Mouse (Mus musculus) frontal cortex, postnatal 25 days (tissue): ENCODE measurements around the gene Suclg2.
A peak's percentile ranks its signal among the peaks of the same experiment; 100 is the strongest.

Source experiments
- DNase-seq, 2 experiments: peaks; one replicate each; pipeline ENCODE4 v3.0.0; 2022; ENCODE audit warnings: low spot score in 2 of 2

Suclg2 gene

GRCm38 (mm10) chr6:95700191-95700590 lies 18.4 kb downstream of the Suclg2 start:
- no peak for DNase-seq

DNA sequence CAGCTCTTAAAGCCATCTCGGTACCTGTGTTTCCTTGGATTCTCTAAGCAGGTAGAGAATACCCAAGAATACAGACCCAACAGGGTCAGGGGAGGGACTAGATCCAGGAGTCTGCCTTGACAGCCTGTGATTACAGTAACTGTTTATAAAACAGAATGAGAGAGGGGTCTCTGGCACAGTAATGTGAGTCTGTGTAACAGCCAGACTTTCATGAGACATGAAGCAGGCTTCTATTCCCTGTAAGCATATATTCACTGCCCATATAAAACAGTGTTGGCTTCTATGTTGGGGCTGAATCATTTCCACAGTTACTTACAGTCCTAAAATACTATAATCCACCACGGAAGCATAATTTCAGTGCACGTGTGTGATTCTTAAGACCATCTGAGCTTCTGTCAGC lies 19.3 kb downstream of the Suclg2 start:
- DNase-seq = no peak

DNA sequence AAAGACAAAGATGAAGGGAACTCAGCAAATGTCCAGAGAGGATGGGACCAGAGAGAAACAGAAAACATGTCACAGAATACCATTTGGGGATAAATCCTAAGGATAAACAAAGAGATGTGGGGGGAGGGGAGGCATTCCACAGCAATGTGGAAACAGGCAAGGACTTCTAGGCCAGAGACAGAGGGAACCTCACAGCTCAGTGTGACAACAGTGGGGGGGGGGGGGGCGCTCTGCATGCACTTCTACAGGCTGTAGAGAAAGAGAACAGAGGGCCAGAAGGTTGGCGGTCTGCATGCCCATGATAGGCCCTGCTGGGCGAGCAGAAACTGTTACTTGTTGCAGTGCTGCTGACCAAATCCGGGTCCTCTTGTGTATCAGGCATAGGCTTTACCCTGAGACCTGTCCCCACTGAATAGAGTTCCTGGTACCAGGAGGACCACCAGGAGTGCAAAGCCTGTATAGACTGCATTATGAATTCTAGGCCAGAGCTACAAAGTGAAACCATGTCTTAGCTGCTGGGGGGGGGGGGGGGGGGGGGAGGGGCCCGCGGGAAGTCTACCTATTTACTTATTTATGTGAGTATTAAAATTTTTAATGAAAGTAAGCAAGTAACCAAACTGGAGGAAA lies 20.0 kb downstream of the Suclg2 start:
- no peak for DNase-seq

DNA sequence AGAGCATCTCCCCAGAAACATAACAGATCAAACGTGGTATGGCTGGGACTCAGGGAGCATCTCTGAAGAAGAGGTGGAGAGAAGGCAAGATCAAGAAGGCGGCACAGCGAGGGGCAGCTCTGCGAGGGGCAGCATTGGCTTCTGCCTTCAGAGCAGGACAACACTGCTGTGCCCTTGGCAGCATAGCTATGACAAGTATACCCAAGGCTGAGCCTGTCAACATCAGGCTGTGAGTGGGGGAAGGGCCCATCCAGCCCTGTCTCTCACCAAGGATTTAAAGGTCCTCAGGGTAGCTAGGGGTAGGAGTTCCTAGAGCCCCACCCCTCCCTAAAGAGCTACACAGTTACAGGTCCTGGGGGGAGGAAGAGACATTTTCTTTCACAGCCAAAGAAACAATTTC lies 23.7 kb downstream of the Suclg2 start:
- DNase-seq = no peak

- DNase-seq = no peak
Measured at GRCm38 (mm10) chr6:95685242-95685641, 33.4 kb downstream of the Suclg2 start.

DNA sequence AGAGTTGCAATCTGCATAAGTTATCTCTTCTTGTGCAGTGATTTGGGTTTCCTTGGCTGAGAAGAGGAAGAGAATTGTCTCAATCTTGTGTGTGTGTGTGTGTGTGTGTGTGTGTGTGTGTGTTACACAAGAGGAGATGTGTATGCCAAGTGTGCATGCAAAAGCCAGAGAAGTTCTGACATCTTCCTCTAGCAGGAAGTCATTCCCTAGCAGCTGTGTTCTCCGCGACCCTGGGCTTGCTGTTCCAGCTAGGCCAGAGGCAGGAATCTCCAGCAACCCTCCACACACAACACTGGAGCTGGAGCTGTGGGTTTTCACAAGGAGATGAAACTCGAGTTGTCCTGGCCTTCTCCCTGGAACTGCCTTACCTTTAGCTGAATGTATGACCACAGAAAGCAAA lies 38.9 kb downstream of the Suclg2 start:
- no peak for DNase-seq

DNA sequence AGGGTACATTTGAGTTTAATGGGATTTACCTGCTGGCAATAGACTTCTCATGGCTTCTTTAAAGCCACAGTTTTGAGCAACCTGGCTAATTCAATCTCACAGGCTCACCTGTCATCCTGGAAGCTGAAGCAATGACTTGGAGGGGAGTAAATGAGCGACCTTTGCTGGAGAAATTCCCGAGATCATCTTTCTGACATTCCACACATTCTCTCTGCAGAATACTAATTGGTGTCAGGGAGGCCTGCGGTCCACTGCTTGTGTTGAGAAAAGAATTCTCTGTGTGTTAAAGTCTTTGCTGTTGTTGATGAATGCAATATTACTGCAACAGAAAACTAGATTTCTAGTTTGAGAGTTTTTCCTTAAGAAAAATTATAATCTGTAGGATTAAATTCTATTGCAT lies 39.3 kb downstream of the Suclg2 start:
- DNase-seq = no peak

DNA sequence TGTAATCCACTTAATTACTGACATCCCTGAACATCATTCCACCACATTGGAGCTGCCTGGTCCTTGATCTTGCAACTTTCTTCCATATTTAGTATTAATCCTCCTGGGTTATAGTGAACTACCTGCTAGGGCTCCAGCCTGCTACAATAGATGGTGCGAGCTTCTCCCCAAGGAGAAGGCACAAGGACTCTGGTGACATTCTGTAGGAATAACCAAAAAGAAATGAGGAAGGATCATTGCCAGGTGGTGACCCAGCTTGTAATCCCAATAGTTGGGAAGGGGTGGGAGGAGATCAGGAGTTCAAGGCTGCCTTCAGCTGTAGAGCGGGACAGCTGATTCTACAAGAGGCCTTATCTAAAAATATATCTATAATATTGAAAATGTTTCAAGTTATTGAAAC lies 41.6 kb downstream of the Suclg2 start:
- no peak for DNase-seq

GRCm38 (mm10) chr6:95676439-95676838 lies 42.2 kb downstream of the Suclg2 start:
- no peak for DNase-seq

- DNase-seq = no peak
Measured at GRCm38 (mm10) chr6:95675059-95675705, 43.4 kb downstream of the Suclg2 start.

DNA sequence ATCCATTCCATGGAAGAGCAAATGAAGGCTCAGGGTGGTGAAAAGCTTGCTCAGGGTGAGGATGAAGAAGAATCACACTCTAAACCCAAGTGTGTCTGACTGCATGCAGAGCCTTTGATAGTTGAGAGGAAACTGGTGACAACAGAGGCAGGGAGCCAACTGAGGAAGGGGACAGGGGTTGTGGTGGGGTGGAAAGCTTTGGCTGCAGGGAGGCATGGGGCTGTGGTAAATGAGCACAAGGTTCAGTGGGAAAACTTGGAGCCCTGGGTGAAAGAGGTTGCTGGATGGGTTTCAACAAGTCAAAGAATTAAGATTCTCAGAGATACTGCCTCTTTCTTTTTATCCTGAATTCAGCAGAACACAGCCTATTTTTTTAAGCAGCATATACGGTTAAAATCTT lies 43.9 kb downstream of the Suclg2 start:
- DNase-seq = no peak

- peak; percentile 12 to 22 for DNase-seq
Measured at GRCm38 (mm10) chr6:95669335-95669729, 49.3 kb downstream of the Suclg2 start.

DNA sequence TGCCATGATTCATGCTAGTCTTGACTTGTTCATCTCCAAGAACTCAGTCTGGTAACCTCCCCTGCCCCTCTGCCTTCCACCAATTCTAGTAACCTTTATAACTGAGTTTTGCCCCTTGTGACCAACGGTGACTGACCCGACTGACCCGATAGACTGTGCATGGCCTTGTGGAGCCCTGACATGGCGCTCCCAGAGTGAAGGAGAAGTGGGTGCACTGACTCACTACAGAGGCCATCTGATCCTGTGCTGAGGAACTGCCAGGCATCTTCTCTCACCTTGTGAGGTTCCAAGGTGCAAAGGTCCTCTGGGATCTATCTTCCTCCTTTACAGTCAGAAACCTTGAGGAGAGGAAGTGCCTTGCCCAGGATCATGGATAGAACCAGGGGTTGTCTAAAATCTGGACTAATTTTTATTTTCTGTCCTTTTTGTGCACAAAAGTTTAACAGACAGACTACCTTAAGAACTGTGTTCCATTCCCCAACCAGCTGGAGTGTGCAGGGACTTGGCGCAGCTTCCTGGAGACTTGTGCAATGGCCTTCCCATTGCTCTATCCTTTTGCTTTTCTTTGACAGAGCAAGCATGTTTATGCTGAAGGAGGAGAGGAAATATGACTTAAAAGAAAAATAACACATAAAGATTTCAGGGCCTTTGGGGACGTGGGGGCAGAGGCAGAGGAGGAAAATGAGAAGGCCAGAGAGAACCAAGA lies 49.8 kb downstream of the Suclg2 start:
- DNase-seq = no peak

- DNase-seq = no peak
Measured at GRCm38 (mm10) chr6:95657671-95658070, 60.9 kb downstream of the Suclg2 start.

GRCm38 (mm10) chr6:95653662-95654061 lies 64.9 kb downstream of the Suclg2 start:
- DNase-seq = no peak

- DNase-seq = no peak
Measured at GRCm38 (mm10) chr6:95652774-95653173, 65.8 kb downstream of the Suclg2 start.

- no peak for DNase-seq
Measured at GRCm38 (mm10) chr6:95651391-95651876, 67.2 kb downstream of the Suclg2 start.

- DNase-seq = no peak
Measured at GRCm38 (mm10) chr6:95650082-95650722, 68.4 kb downstream of the Suclg2 start.

- no peak for DNase-seq
Measured at GRCm38 (mm10) chr6:95649123-95649663, 69.4 kb downstream of the Suclg2 start.

DNA sequence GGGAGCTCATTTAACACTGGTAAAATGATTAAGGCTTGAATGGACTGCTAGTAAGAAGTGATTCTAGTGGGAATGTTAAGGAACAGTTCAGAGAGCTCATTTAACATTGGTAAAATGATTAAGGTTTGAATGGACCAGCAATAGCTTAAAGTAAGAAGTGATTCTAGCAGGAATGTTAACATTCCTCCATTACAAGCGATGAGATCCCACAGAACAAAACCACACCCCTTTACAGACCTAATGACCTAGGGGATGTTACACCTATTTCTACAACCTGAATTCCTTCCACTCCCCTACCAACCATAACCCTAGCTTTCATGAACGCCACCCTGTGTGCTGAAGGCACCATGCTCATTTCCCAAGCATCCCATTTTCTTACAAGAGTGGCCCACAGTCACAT lies 81.2 kb downstream of the Suclg2 start:
- no peak for DNase-seq

DNA sequence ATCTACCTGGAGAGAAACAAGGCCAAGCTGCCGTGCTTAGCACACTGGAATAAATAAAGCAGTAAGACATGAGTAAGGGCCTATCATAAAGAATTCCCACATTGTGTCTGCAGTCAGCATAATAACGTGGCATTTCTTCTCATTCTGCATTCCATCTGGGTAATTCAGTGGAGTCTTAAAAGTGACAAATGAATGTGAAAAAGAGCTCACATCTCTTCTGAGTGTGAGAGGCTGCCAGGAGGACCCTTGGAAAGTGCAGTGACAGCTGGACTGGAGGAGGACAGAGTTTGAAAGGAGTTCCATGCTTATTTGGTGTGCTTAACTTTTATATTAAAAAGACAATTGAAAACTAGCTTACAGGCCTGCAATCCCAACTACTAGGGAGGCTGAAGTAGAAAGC lies 83.2 kb downstream of the Suclg2 start:
- DNase-seq = peak in 1 of 2 experiments; percentile 8

DNA sequence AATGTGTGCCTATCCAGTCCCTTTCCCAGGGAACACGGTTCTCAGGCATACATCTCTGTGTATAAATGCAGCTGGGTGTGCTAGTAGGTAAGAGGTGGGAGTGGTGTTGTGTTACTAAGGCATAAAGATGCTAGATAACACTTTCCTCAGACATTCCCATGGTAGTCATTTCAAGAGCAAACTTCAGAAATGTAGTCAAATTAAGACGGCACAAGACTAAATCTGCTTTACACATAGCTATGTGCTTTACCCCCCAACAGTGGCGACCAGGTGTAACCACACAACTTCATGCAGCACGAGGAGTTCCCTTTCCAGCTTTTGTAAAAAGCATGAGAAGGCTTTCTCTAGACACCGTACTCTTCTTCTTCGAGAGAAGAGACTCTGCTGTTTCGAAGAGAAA lies 89.5 kb downstream of the Suclg2 start:
- no peak for DNase-seq
